Comparison of ENCODE assay signal across 18 mouse cellular contexts in genomic region chr12:64689642-64690041, GRCm38 (mm10).
"Had no signal": no experiment of that assay in that cellular context is flagged by ENCODE, and none has a peak within 500 bp of the region (broad histone marks: within the 10 kb centered on the region; RNA-seq: fewer than 3 reads in every experiment).

No protein-coding gene starts in this region.

- H3K4me3 ChIP-seq: megakaryocyte, embryonic 14.5 days; midbrain, embryonic 10.5 days; midbrain, embryonic 12.5 days; myocyte; neural tube, embryonic 13.5 days; neural tube, embryonic 15.5 days; stomach, embryonic 15.5 days had no signal

- H3K9me3 ChIP-seq: megakaryocyte, embryonic 14.5 days; midbrain, embryonic 10.5 days; midbrain, embryonic 12.5 days; neural tube, embryonic 13.5 days; neural tube, embryonic 15.5 days; stomach, embryonic 15.5 days had no signal

- DNase-seq: lung, adult 18-20 months; lung, embryonic 14.5 days; lung, postnatal 10 days; lung, postnatal 36 days; midbrain, embryonic 14.5 days; right cerebral cortex, postnatal 14 days; spleen, adult 18-20 months; thymus, adult 2 months; thymus, postnatal 25 days; thymus, postnatal 4 days had no signal

- H3K4me1 ChIP-seq: megakaryocyte, embryonic 14.5 days; stomach, embryonic 15.5 days had no signal

- H3K36me3 ChIP-seq: midbrain, embryonic 10.5 days; midbrain, embryonic 12.5 days; neural tube, embryonic 13.5 days; neural tube, embryonic 15.5 days; stomach, embryonic 15.5 days had no signal

- ATAC-seq: midbrain, embryonic 16.5 days had no signal

- H3K27me3 ChIP-seq: megakaryocyte, embryonic 14.5 days; midbrain, embryonic 12.5 days; neural tube, embryonic 13.5 days; neural tube, embryonic 15.5 days; stomach, embryonic 15.5 days had no signal
